Mouse (Mus musculus): ENCODE data around the gene Slc8a2.

GRCm38 (mm10) chr7:16087587-16087986, 42.0 kb upstream of the Slc8a2 start:
- TF ChIP-seq CTCF (IDR thresholded peaks at IDR 0.05; ENCODE audit: borderline replicate concordance, control insufficient read depth, extremely low read depth, insufficient read depth, low read length, poor library complexity) (no peak), POLR2A (IDR thresholded peaks at IDR 0.05; ENCODE audit: control insufficient read depth, extremely low read depth, insufficient read depth, low read length, poor library complexity) (no peak)

Data from thymus, adult 2 months (tissue).